Mouse (Mus musculus): ENCODE data around the gene Fgf3. TPM values are rescaled to one million over a fixed set of nuclear protein-coding genes. Genes with fewer than 3 reads are reported as not detected.

The Fgf3 gene
- total and polyA plus RNA-seq, 2 experiments from 2014 or later: 0.33 to 3.5 TPM

DNA sequence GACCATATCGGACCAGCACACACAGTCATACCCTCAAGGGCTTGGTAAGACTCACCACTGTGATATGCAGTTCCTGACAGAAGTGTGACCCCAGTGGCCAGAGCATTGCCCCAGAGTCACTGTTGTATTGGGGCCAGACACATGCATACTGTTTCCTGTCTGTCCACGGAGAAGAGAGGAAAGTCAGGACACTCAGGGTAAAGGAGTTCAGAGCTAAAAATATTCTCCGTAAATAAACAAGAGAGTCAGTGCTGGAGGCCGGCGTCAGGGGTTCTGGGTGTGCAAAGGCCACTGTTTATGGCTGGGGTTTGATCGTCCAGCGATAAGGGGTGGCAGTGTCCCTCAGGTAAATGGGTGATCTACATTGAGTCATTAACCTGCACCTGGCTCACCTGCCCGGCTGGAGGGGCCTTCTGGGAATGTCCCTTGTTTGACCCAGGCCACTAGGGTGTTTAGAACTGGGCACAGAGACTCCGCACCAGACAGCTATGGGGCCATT lies 41.9 kb upstream of the Fgf3 start:
- no peaks in the 10 kb centered on the region for H3K27me3 ChIP-seq (ENCODE audit: insufficient read depth, low read length)

DNA sequence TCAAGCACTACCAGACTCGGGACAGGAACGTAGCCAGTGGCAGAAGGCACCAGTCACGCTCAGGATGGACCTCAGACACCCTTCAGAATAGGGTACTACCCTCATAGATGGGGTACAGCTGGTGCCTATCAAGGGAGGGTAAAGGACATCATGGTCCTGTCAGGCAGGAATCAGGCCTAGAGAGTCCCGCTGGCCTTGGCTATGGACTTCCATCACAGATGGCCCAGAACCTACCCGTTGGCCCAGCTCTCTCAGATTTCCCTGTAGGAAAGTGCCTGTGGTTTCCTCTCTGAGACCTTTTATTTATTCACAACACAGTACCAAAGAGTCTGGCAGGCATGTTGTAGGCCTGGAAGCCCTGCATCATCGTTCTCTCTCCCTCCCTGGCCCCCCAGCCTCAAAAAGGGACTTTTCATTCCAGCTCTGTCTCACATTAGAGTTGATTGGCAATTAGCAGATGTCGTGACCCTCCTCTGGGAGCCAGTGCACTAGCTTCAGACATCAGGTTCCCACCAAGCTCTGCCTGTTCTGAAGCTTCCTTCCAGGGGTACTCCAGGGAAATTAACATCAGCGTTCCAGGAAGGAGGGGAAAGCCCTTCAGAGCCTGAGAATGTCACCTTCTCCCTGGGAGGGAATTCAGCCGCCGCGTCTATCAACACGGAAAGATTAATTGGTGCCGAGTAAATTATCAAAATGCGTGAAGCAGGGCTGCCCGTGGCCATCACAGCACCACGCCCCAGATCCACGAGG lies 40.7 kb upstream of the Fgf3 start:
- WGBS: 55% methylated on average over 17 of the region's 17 CpGs
- no peak for TF ChIP-seq CTCF (IDR thresholded peaks at IDR 0.05)
- peak; percentile 62 for DNase-seq (ENCODE audit: low spot score)

More for the DNA sequence above, 41.9 kb upstream of the Fgf3 start:
- DNase-seq (ENCODE audit: low spot score) (no peak), ATAC-seq (ENCODE audit: low FRiP score) (no peak)
- no peak overlapping the region for H3K4me3 ChIP-seq (ENCODE audit: low read depth, low read length)
- H3K4me2 ChIP-seq (ENCODE audit: low read depth, low read length, poor library complexity, severe bottlenecking): no peak overlapping the region
- no peak overlapping the region for H3K27ac ChIP-seq (ENCODE audit: low read depth, low read length)
- no peak overlapping the region for H3K9ac ChIP-seq (replicated peaks; ENCODE audit: low read length, poor library complexity, severe bottlenecking)
- WGBS: 84% methylated on average over 9 of the region's 9 CpGs
- TF ChIP-seq CTCF (IDR thresholded peaks at IDR 0.05): no peak
- H3K9me3 ChIP-seq (ENCODE audit: low read length): no peaks in the 10 kb centered on the region
- no peaks in the 10 kb centered on the region for H3K36me3 ChIP-seq (ENCODE audit: insufficient read depth, low read length)
- no peaks in the 10 kb centered on the region for H3K4me1 ChIP-seq (ENCODE audit: insufficient read depth, low read length)

DNA sequence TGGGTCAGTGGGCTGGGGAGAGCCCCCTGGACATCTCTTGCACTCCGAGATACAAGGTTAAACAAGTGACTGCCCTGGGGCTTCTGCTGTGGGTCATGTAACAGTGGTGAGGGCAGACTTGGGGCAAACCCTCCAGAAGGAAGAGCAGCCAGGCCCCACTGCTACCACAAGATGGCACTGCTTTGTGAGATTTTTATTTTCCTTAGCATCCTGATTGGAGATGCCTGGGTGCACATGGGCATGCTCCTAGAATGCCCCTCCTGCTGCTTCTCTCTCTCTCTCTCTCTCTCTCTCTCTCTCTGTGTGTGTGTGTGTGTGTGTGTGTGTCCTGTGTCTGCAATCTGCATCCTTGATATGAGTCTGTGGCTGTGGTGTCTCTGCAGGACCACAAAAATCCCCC lies 39.4 kb upstream of the Fgf3 start:
- no peaks in the 10 kb centered on the region for H3K36me3 ChIP-seq (ENCODE audit: insufficient read depth, low read length)
- no peaks in the 10 kb centered on the region for H3K9me3 ChIP-seq (ENCODE audit: low read length)
- no peaks in the 10 kb centered on the region for H3K4me1 ChIP-seq (ENCODE audit: insufficient read depth, low read length)
- H3K9ac ChIP-seq (replicated peaks; ENCODE audit: low read length, poor library complexity, severe bottlenecking): no peak overlapping the region
- H3K27me3 ChIP-seq (ENCODE audit: insufficient read depth, low read length): no peaks in the 10 kb centered on the region
- no peak overlapping the region for H3K4me3 ChIP-seq (ENCODE audit: low read depth, low read length)
- H3K4me2 ChIP-seq (ENCODE audit: low read depth, low read length, poor library complexity, severe bottlenecking): no peak overlapping the region
- WGBS: 53% methylated on average over 1 of the region's 1 CpGs
- TF ChIP-seq CTCF (IDR thresholded peaks at IDR 0.05): peak; percentile 81
- H3K27ac ChIP-seq (ENCODE audit: low read depth, low read length): no peak overlapping the region
- DNase-seq (ENCODE audit: low spot score) (peak; percentile 81), ATAC-seq (ENCODE audit: low FRiP score) (no peak)

More for the DNA sequence above, 40.7 kb upstream of the Fgf3 start:
- Histone ChIP-seq H3K27me3 (ENCODE audit: insufficient read depth, low read length) (no peaks in the 10 kb centered on the region), H3K4me3 (ENCODE audit: low read depth, low read length) (no peak overlapping the region), H3K27ac (ENCODE audit: low read depth, low read length) (no peak overlapping the region), H3K9me3 (ENCODE audit: low read length) (no peaks in the 10 kb centered on the region), H3K36me3 (ENCODE audit: insufficient read depth, low read length) (no peaks in the 10 kb centered on the region), H3K4me2 (ENCODE audit: low read depth, low read length, poor library complexity, severe bottlenecking) (no peak overlapping the region), H3K9ac (replicated peaks; ENCODE audit: low read length, poor library complexity, severe bottlenecking) (no peak overlapping the region), H3K4me1 (ENCODE audit: insufficient read depth, low read length) (no peaks in the 10 kb centered on the region)
- no peak for ATAC-seq (ENCODE audit: low FRiP score)

DNA sequence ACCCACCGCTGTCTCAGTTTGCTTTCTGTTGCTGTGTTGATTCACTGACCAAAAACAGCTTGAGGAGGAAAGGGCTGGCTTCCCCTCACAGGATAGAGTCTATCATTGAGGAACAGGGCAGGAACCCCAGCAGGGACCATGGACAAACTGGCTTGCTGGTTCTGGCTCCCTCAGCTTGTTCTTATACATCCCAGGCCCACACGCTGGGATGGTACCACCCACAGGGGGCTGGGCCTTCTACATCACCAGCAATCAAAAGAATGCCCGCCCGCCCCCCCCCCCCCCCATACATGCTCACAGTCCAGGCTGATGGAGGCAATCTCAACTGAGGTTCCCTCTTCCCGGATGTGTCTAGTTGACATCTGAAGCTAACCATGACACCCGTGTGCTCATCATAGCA lies 30.8 kb upstream of the Fgf3 start:
- TF ChIP-seq CTCF (IDR thresholded peaks at IDR 0.05): no peak
- ATAC-seq (ENCODE audit: low FRiP score): no peak
- 63% methylated on average over 6 of the region's 6 CpGs for WGBS
- no peaks in the 10 kb centered on the region for H3K36me3 ChIP-seq (ENCODE audit: insufficient read depth, low read length)
- no peaks in the 10 kb centered on the region for H3K9me3 ChIP-seq (ENCODE audit: low read length)
- DNase-seq (ENCODE audit: low spot score): no peak
- H3K4me3 ChIP-seq (ENCODE audit: low read depth, low read length): no peak overlapping the region
- no peaks in the 10 kb centered on the region for H3K4me1 ChIP-seq (ENCODE audit: insufficient read depth, low read length)
- no peak overlapping the region for H3K4me2 ChIP-seq (ENCODE audit: low read depth, low read length, poor library complexity, severe bottlenecking)
- H3K27ac ChIP-seq (ENCODE audit: low read depth, low read length): no peak overlapping the region
- H3K9ac ChIP-seq (replicated peaks; ENCODE audit: low read length, poor library complexity, severe bottlenecking): no peak overlapping the region
- no peaks in the 10 kb centered on the region for H3K27me3 ChIP-seq (ENCODE audit: insufficient read depth, low read length)

DNA sequence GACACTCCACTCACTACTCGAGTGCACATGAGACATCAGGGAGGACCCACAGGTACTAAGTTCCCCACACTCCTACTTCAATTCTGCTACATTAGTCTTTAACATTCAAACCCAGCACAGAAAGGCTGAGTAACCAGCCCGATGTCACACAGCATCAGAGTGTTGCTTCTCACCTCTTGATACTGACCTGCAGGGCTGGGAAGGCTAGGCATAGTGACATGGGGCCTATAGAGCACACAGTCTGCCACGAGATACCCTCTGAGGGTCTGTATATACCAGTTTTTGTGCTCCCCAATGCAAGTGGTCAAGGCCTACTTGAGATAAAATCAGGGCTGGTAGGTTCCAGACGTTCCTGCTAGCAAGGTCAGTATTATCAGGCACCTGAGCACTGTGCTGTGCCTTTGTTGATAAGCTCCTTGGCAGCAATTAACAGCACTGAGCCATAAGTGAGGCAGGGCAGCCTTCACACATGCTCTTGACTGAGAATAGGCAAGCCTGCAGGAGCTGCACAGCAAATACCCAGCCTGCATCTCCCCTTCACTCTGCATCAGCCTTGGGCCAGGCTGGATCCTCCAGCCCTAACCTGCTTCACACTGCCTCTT lies 29.8 kb upstream of the Fgf3 start:
- Histone ChIP-seq H3K4me1 (ENCODE audit: insufficient read depth, low read length) (no peaks in the 10 kb centered on the region), H3K4me3 (ENCODE audit: low read depth, low read length) (no peak overlapping the region), H3K9ac (replicated peaks; ENCODE audit: low read length, poor library complexity, severe bottlenecking) (no peak overlapping the region), H3K4me2 (ENCODE audit: low read depth, low read length, poor library complexity, severe bottlenecking) (no peak overlapping the region), H3K36me3 (ENCODE audit: insufficient read depth, low read length) (no peaks in the 10 kb centered on the region), H3K27me3 (ENCODE audit: insufficient read depth, low read length) (no peaks in the 10 kb centered on the region), H3K9me3 (ENCODE audit: low read length) (no peaks in the 10 kb centered on the region), H3K27ac (ENCODE audit: low read depth, low read length) (no peak overlapping the region)
- 75% methylated on average over 4 of the region's 4 CpGs for WGBS
- DNase-seq (ENCODE audit: low spot score): no peak
- TF ChIP-seq CTCF (IDR thresholded peaks at IDR 0.05): no peak
- ATAC-seq (ENCODE audit: low FRiP score): no peak

DNA sequence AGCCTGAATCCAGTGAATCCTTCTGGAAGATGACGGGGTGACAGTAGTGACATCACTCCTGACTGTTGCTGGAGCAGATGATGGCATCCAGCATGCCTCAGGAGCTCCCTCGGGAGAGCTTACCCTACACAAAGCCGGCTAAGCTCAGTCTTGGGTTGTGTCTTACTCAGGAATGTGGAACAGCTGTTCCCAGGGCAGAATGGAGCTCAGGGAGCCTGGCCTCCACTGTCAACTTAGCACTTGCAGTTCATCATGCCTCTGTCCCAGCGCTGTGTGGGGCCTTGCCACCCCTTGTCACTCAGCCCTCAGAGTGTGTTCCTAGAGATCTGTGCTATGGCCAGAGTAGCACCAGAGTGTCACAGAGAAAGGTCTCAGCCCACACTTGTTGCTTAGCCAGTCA lies 26.4 kb upstream of the Fgf3 start:
- WGBS: 41% methylated on average over 4 of the region's 4 CpGs

More for the DNA sequence above, 26.4 kb upstream of the Fgf3 start:
- Histone ChIP-seq H3K27ac (ENCODE audit: low read depth, low read length) (no peak overlapping the region), H3K9ac (replicated peaks; ENCODE audit: low read length, poor library complexity, severe bottlenecking) (no peak overlapping the region), H3K4me3 (ENCODE audit: low read depth, low read length) (no peak overlapping the region), H3K36me3 (ENCODE audit: insufficient read depth, low read length) (no peaks in the 10 kb centered on the region), H3K4me1 (ENCODE audit: insufficient read depth, low read length) (no peaks in the 10 kb centered on the region), H3K27me3 (ENCODE audit: insufficient read depth, low read length) (no peaks in the 10 kb centered on the region), H3K4me2 (ENCODE audit: low read depth, low read length, poor library complexity, severe bottlenecking) (no peak overlapping the region), H3K9me3 (ENCODE audit: low read length) (no peaks in the 10 kb centered on the region)
- DNase-seq (ENCODE audit: low spot score) (no peak), ATAC-seq (ENCODE audit: low FRiP score) (no peak)
- TF ChIP-seq CTCF (IDR thresholded peaks at IDR 0.05): no peak

Measured in midbrain, postnatal 0 days (tissue).